In genomic region chr11:110472078-110472477, GRCm38 (mm10) we compare ENCODE assay signal across 26 mouse cellular contexts.
DNase-seq lines count a peak whose midpoint lies in the region; ATAC-seq and TF ChIP-seq lines count a peak whose summit lies in the region.
"Had no signal": no experiment of that assay in that cellular context is flagged by ENCODE, and none has a peak within 500 bp of the region (broad histone marks: within the 10 kb centered on the region; RNA-seq: fewer than 3 reads in every experiment).

No protein-coding gene starts in this region.

- no peak for TF ChIP-seq CTCF in stomach, postnatal 0 days (IDR thresholded peaks at IDR 0.05; ENCODE audit: low read depth)
- TF ChIP-seq CTCF in kidney, adult 2 months (conservative IDR thresholded peaks at IDR 0.05; ENCODE audit: insufficient read depth, insufficient read length, low read depth, low read length): no peak

- DNase-seq in 3T3-L1 (ENCODE audit: low read depth, low spot score): peak; percentile 66
- peak; percentile 57 for DNase-seq in NIH3T3 (ENCODE audit: low read depth)
- no peak for DNase-seq in stomach, postnatal 0 days (ENCODE audit: low spot score)
- DNase-seq in cerebellum, adult 18-20 months: no peak
- DNase-seq in layer of hippocampus, adult 11-12 months (ENCODE audit: low spot score): no peak
- DNase-seq in kidney, adult 2 months: no peak
- DNase-seq: adrenal gland, postnatal 14 days; cerebellum, adult 11 months; cerebellum, adult 8-10 months; cerebellum, postnatal 10 days; cerebellum, postnatal 36 days; embryo, embryonic 11 days; gastrocnemius, adult 2 months; gastrocnemius, postnatal 25 days had no signal

- H3K36me3 ChIP-seq in stomach, postnatal 0 days (ENCODE audit: control insufficient read depth, insufficient read depth, low read length): no peaks in the 10 kb centered on the region
- H3K36me3 ChIP-seq in kidney, adult 2 months (ENCODE audit: control insufficient read depth, insufficient read depth, low read length): no peaks in the 10 kb centered on the region
- H3K36me3 ChIP-seq: embryonic facial prominence, embryonic 10.5 days; embryonic facial prominence, embryonic 13.5 days; forebrain, embryonic 10.5 days; hindbrain, embryonic 12.5 days; hindbrain, embryonic 15.5 days; intestine, embryonic 15.5 days had no signal

- peak; percentile 50; the same call in 1 of the 2 replicates for ATAC-seq in megakaryocyte, adult 5-6 weeks (ENCODE audit: poor library complexity, severe bottlenecking)
- peak; percentile 83 for ATAC-seq in stomach, postnatal 0 days (ENCODE audit: low FRiP score, low TSS enrichment)
- ATAC-seq: forebrain, embryonic 13.5 days; forebrain, embryonic 16.5 days; intestine, embryonic 15.5 days; Patski had no signal

- TF ChIP-seq POLR2A in kidney, adult 2 months (IDR thresholded peaks at IDR 0.05; ENCODE audit: low read depth, low read length): no peak

- H3K9ac ChIP-seq in stomach, postnatal 0 days (ENCODE audit: low read length): no peak overlapping the region
- H3K9ac ChIP-seq: embryonic facial prominence, embryonic 13.5 days; forebrain, embryonic 13.5 days; hindbrain, embryonic 12.5 days; hindbrain, embryonic 15.5 days; intestine, embryonic 15.5 days had no signal

- H3K27me3 ChIP-seq in stomach, postnatal 0 days (ENCODE audit: control insufficient read depth, insufficient read depth, low read length): no peaks in the 10 kb centered on the region
- H3K27me3 ChIP-seq in kidney, adult 2 months (replicated peaks; ENCODE audit: control insufficient read depth, insufficient read depth, low read length): no peaks in the 10 kb centered on the region
- H3K27me3 ChIP-seq: embryonic facial prominence, embryonic 13.5 days; intestine, embryonic 15.5 days; Patski had no signal

- no peaks in the 10 kb centered on the region for H3K9me3 ChIP-seq in stomach, postnatal 0 days (ENCODE audit: control insufficient read depth, low read length)
- H3K9me3 ChIP-seq: embryonic facial prominence, embryonic 10.5 days; embryonic facial prominence, embryonic 13.5 days; forebrain, embryonic 10.5 days; forebrain, embryonic 13.5 days; hindbrain, embryonic 12.5 days; hindbrain, embryonic 15.5 days; intestine, embryonic 15.5 days had no signal

- no peak for TF ChIP-seq EP300 in stomach, postnatal 0 days (optimal IDR thresholded peaks at IDR 0.05)

- no peak overlapping the region for H3K4me3 ChIP-seq in stomach, postnatal 0 days (ENCODE audit: low read depth, low read length)
- no peak overlapping the region for H3K4me3 ChIP-seq in kidney, adult 2 months (ENCODE audit: insufficient read depth, low read depth, low read length)
- H3K4me3 ChIP-seq: embryonic facial prominence, embryonic 10.5 days; embryonic facial prominence, embryonic 13.5 days; erythroblast, embryonic 14.5 days; forebrain, embryonic 10.5 days; forebrain, embryonic 13.5 days; gastrocnemius, adult 2 months; hindbrain, embryonic 12.5 days; hindbrain, embryonic 15.5 days; intestine, embryonic 15.5 days had no signal

- WGBS in stomach, postnatal 0 days: 66% methylated on average over 5 of the region's 5 CpGs
- WGBS in kidney, adult 2 months: 90% methylated on average over 5 of the region's 5 CpGs

- no peak overlapping the region for H3K27ac ChIP-seq in stomach, postnatal 0 days (replicated peaks)
- H3K27ac ChIP-seq in kidney, adult 2 months (ENCODE audit: insufficient read depth, low read depth, low read length): no peak overlapping the region
- H3K27ac ChIP-seq: embryonic facial prominence, embryonic 10.5 days; embryonic facial prominence, embryonic 13.5 days; forebrain, embryonic 10.5 days; forebrain, embryonic 13.5 days; gastrocnemius, adult 2 months; hindbrain, embryonic 12.5 days; hindbrain, embryonic 15.5 days; intestine, embryonic 15.5 days had no signal

- H3K4me2 ChIP-seq in stomach, postnatal 0 days (replicated peaks; ENCODE audit: low read depth): no peak overlapping the region
- H3K4me2 ChIP-seq: embryonic facial prominence, embryonic 13.5 days; forebrain, embryonic 13.5 days; heart, embryonic 11.5 days; hindbrain, embryonic 12.5 days; hindbrain, embryonic 15.5 days; intestine, embryonic 15.5 days had no signal

- H3K4me1 ChIP-seq in stomach, postnatal 0 days (replicated peaks; ENCODE audit: control insufficient read depth, insufficient read depth): 0 out of 2 replicates have a peak, but pooled peaks cover 3% of the 10 kb centered on the region
- peaks cover 8% of the 10 kb centered on the region; the same call in 1 of the 2 replicates for H3K4me1 ChIP-seq in kidney, adult 2 months (ENCODE audit: control insufficient read depth, insufficient read depth, low read length)
- H3K4me1 ChIP-seq: intestine, embryonic 15.5 days had no signal

Comparison
In these comparisons a context has a peak if more than half of its experiments do, and no peak if none do; other contexts are left out.
1. DNase-seq: peak in 3T3-L1 (single experiment) and NIH3T3 (single experiment); none in stomach, postnatal 0 days (single experiment), cerebellum, adult 18-20 months (0 of 2), layer of hippocampus, adult 11-12 months (single experiment) and kidney, adult 2 months (single experiment).